Mouse (Mus musculus): Measurements from ENCODE around the gene Akr1b3.

Gene Akr1b3

DNA sequence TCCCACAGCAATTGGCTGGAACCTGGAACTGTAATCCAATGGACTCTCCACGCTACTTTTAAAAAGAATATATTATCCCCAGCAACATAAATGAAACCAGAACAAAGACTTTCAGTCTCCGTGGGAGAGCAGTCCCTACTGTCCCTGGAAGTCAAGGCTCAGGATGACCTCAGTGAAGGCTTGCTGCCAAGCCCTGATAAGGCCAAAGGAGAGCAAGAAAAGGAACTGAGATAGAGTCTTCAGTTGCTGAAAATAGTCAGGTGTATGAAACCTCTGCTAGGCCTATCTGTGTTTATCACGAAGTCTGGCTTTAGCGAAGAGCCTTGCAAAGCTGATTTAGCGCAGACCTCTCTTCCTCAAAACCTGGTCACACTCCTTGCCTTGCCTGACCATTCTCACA, 14.1 kb upstream of the Akr1b3 start:
- DNase-seq (ENCODE audit: low read depth, low spot score): no peak

DNA sequence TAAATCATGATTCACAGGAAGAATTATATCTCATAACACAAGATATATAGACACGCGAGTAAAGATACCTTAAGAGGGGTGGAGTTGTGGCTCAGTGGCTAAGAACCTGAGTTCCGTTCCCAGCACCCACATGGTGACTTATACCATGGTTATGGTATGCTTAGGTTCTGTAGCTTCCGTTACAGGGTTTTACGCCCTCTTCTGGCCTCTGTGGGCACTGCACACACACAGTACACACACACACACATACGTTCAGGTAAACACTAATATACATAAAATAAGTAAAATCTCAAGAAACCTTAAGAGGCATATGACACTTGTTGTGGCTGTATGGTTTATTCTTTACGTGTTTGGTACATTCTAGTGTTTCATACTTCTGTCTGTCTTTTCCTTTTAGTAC, 4.8 kb upstream of the Akr1b3 start:
- no peak for DNase-seq (ENCODE audit: low read depth, low spot score)

DNA sequence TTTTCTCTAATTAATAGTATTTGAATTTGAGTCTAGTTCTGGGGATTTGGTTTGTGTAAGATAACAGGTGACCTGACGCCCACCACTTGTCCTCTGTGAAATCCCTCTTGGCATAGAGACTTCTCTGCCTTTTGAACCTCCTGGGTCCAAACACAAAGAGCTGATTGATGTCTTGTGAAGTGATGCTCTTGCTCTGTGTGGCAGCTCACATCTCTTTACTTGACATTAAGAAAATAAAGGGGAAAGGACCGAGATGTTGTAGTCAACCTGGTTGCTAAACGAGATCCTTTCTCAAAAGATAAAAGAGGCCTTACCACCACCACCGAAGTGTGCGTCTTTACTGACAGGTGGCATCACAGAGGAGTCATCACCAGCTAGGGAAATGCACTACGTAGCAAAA, 1.4 kb upstream of the Akr1b3 start:
- no peak for DNase-seq (ENCODE audit: low read depth, low spot score)

DNA sequence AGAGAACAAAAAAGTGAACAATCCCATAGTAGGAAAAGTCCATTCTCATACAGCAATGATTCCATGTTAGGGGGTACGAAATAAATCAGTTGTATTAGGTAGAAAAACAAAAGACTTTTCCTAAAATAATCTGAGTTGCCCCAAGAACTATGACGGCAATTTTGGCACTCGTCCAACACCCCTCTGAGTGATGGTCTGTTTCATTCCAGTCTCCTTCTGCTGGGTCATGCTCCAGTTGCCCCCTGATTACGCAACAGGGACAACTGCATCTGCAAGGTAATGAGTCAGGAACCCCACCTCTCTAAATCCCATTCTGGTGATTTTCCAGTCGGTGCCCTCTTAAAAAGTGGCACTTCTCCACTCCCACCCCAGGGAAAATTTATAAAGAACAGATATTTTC, 894 bp upstream of the Akr1b3 start:
- DNase-seq (ENCODE audit: low read depth, low spot score): no peak

- DNase-seq (ENCODE audit: low read depth, low spot score): no peak
Observed at GRCm38 (mm10) chr6:34313921-34314320, 3.4 kb downstream of the Akr1b3 start.

GRCm38 (mm10) chr6:34313386-34313785, 3.9 kb downstream of the Akr1b3 start:
- no peak for DNase-seq (ENCODE audit: low read depth, low spot score)

DNA sequence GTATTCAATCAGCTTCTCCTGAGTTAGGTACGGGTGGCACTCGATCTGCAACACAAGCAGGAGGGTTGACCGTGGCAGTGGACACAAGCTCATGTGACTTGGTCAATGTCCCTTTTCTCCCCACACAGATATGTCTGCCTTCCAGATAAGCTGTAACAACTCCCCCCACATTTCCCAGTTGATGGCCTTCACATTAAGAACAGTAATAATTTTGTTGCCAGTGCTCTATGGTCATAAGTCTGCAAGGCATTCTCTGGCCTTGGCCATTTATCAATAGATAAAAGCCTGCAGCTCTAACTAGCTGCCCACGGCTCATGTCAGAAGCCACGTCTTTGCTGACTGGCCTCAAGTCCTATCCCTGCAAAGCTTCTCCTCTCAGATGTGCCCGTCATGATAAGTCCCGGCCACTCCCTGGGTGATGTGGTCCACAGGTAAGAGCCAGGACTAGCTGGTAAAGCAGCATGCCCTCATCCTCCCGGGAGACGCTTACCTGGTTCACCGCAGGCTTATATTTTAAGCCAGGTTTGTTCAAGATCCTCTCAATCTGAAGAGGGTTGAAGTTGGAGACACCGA, 7.2 kb downstream of the Akr1b3 start:
- DNase-seq (ENCODE audit: low read depth, low spot score): no peak

GRCm38 (mm10) chr6:34309526-34309925, 7.8 kb downstream of the Akr1b3 start:
- DNase-seq (ENCODE audit: low read depth, low spot score): no peak

- no peak for DNase-seq (ENCODE audit: low read depth, low spot score)
Observed at GRCm38 (mm10) chr6:34306797-34307196, 10.5 kb downstream of the Akr1b3 start.

- peak; percentile 53 for DNase-seq (ENCODE audit: low read depth, low spot score)
Observed at GRCm38 (mm10) chr6:34304675-34305241, 12.5 kb downstream of the Akr1b3 start.

GRCm38 (mm10) chr6:34297055-34297454, 20.2 kb downstream of the Akr1b3 start:
- no peak for DNase-seq (ENCODE audit: low read depth, low spot score)

GRCm38 (mm10) chr6:34295437-34295836, 21.8 kb downstream of the Akr1b3 start:
- no peak for DNase-seq (ENCODE audit: low read depth, low spot score)

- peak; percentile 93 for DNase-seq (ENCODE audit: low read depth, low spot score)
Observed at GRCm38 (mm10) chr6:34292882-34293487, 24.3 kb downstream of the Akr1b3 start.

GRCm38 (mm10) chr6:34292196-34292881, 24.9 kb downstream of the Akr1b3 start:
- DNase-seq (ENCODE audit: low read depth, low spot score): no peak

DNA sequence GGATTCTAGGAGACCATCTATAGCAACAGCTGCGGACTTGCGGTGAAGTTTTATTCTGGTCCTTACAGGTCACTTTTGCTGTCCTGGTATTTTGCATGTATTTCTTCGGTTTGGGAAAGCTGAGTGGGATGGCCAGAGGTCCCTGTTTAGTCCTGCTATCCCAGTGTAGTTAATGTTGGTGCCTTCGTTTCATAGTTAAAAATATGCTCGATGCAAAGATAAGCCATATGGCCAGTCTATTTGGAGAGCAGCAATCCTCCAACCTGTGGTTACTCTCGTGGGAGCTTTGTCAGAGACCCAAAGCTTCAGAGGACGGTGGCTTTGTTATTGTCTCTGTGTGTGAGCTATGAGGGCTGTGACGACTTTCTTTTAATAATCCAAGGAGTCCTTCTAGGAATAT, 26.6 kb downstream of the Akr1b3 start:
- DNase-seq (ENCODE audit: low read depth, low spot score): no peak

DNA sequence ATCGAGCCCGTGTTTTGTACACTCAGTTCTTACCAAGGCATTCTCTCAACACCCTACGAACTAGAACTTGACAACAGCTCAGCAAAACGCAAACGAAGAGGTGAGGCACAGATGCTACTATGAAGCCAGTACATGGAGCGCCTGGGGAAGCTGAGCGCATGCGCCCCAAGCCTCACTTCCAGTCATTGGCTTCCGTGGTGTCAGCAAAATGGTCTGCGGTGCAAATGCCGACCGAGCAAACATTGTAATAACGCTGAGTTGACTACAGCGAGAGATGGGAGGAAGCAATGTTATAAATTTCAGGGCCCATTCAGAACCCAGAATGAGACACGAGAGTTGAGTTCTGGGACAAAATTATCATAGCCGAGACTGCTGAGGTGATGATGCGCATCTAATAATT, 27.2 kb downstream of the Akr1b3 start:
- no peak for DNase-seq (ENCODE audit: low read depth, low spot score)

- DNase-seq (ENCODE audit: low read depth, low spot score): no peak
Observed at GRCm38 (mm10) chr6:34288098-34288497, 29.2 kb downstream of the Akr1b3 start.

GRCm38 (mm10) chr6:34286841-34287240, 30.4 kb downstream of the Akr1b3 start:
- DNase-seq (ENCODE audit: low read depth, low spot score): no peak

GRCm38 (mm10) chr6:34278385-34278784, 38.9 kb downstream of the Akr1b3 start:
- no peak for DNase-seq (ENCODE audit: low read depth, low spot score)

DNA sequence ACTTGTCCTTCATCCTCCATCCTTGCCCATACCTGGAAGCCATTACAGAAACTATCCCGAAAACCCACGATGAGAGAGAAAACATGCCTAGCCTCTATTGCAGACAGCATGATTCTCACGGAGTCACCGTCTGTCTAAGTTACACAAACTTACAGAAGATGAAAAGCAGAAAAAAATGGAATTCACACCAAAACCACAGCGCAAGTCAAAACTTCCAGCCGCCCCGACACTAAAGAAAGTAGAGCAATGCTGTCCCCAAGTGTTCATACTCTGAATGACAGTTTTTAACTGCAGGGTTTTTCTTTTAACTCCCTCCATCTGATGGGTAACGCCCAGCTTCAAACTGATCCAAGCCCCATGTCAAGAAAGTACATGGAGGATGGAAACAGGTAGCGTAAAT, 39.6 kb downstream of the Akr1b3 start:
- DNase-seq (ENCODE audit: low read depth, low spot score): peak; percentile 64

DNA sequence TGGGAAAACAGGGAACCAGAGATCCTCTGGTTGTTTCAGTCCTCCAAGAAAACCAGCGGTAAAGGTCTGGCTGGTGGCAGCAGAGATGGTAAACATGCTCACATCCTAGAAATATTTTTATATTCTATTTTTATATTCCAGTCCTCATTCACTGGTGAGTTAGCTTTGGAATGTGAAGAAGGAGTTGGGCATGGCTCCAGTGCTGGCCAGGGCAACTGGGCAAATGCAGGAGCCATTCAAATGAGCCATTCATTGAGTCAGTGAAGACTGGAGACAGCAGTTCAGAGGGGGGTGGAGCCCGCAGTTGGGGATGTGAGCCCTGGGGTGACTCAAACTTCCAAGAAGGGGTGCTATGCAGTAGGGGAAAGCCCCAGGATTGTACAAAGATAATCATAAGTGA, 42.9 kb downstream of the Akr1b3 start:
- no peak for DNase-seq (ENCODE audit: low read depth, low spot score)

GRCm38 (mm10) chr6:34273073-34273472, 44.2 kb downstream of the Akr1b3 start:
- DNase-seq (ENCODE audit: low read depth, low spot score): no peak

DNA sequence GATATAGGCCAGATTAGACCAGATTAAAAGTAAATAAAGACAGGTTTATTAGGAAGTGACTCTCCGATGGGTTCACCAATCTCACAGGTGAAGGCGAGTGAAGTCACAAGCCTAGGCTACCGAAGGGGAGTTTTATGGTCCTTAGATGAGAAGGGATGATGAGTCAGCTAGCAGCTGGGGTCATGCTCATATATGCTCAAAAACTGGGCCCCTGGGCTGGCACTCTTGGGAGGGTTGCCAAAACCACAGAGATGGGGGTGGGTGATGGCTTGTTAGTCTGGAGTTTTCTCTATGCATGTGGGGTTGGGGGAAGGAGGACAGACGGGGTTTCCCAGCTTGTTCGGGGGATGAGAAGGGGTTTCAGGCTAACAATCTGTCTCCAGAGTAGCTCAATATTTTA, 44.8 kb downstream of the Akr1b3 start:
- DNase-seq (ENCODE audit: low read depth, low spot score): no peak
